Mouse (Mus musculus): ENCODE data around the gene Fbln5. TPM values are rescaled to one million over a fixed set of nuclear protein-coding genes. Genes with fewer than 3 reads are reported as not detected.

Gene Fbln5
- polyA plus RNA-seq, 2 experiments = 2.2 to 3.8 TPM

GRCm38 (mm10) chr12:101801051-101801450 is 17.8 kb downstream of the Fbln5 start:
- no peak overlapping the region for H3K9ac ChIP-seq (replicated peaks)
- H3K27ac ChIP-seq = no peak overlapping the region
- H3K36me3 ChIP-seq (replicated peaks; ENCODE audit: control insufficient read depth, insufficient read depth, low read depth) = no peaks in the 10 kb centered on the region
- WGBS (ENCODE audit: insufficient replicate concordance) = 41% methylated on average over 3 of the region's 3 CpGs
- H3K27me3 ChIP-seq (ENCODE audit: control insufficient read depth, insufficient read depth, low read length) = no peaks in the 10 kb centered on the region
- H3K4me3 ChIP-seq (ENCODE audit: insufficient read depth in 1 of 2, low read depth in 2 of 2, low read length in 2 of 2) = no peak overlapping the region
- no peaks in the 10 kb centered on the region for H3K9me3 ChIP-seq (ENCODE audit: control insufficient read depth, low read length)
- H3K4me1 ChIP-seq (replicated peaks; ENCODE audit: control insufficient read depth in 2 of 2, insufficient read depth in 2 of 2, low read length in 1 of 2) = no peaks in the 10 kb centered on the region
- no peak for DNase-seq (ENCODE audit: low read depth in 3 of 3, low spot score in 3 of 3)
- ATAC-seq (ENCODE audit: insufficient read depth) = no peak
- TF ChIP-seq CTCF (IDR thresholded peaks at IDR 0.05; ENCODE audit: low read depth) (no peak), EP300 (IDR thresholded peaks at IDR 0.05; ENCODE audit: low read depth) (no peak)
- no peak overlapping the region for H3K4me2 ChIP-seq (ENCODE audit: low read depth)

GRCm38 (mm10) chr12:101798189-101798922 is 20.5 kb downstream of the Fbln5 start:
- Histone ChIP-seq H3K27me3 (ENCODE audit: control insufficient read depth, insufficient read depth, low read length) (no peaks in the 10 kb centered on the region), H3K4me2 (ENCODE audit: low read depth) (no peak overlapping the region), H3K4me3 (ENCODE audit: insufficient read depth in 1 of 2, low read depth in 2 of 2, low read length in 2 of 2) (no peak overlapping the region), H3K9ac (replicated peaks) (no peak overlapping the region), H3K36me3 (replicated peaks; ENCODE audit: control insufficient read depth, insufficient read depth, low read depth) (no peaks in the 10 kb centered on the region), H3K9me3 (ENCODE audit: control insufficient read depth, low read length) (no peaks in the 10 kb centered on the region), H3K4me1 (replicated peaks; ENCODE audit: control insufficient read depth in 2 of 2, insufficient read depth in 2 of 2, low read length in 1 of 2) (0 out of 4 replicates have a peak, but pooled peaks cover 0 to 3% of the 10 kb centered on the region in 2 experiments), H3K27ac (no peak overlapping the region)
- no peak for ATAC-seq (ENCODE audit: insufficient read depth)
- TF ChIP-seq CTCF (IDR thresholded peaks at IDR 0.05; ENCODE audit: low read depth) (no peak), EP300 (IDR thresholded peaks at IDR 0.05; ENCODE audit: low read depth) (no peak)
- 55% methylated on average over 7 of the region's 7 CpGs for WGBS (ENCODE audit: insufficient replicate concordance)
- no peak for DNase-seq (ENCODE audit: low read depth in 3 of 3, low spot score in 3 of 3)

DNA sequence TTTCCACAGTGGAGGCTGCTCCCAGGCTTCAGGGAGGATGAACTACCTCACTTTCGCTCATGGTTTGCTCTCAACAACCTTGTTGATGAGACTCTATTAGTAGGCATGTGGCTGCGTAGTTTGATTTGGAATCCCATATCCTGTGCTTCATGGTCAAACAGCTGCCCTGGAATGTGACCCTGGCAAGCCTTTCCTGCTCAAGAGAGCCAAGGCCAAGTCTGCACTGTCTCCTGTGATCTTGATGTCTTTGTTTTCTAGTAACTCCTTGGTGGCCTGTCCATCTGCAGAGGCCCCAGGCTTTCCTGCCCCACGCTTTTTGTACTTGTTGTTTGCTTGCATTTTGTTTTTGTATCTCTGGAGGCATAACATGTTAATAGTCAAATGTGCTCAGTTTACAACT is 24.4 kb downstream of the Fbln5 start:
- 54% methylated on average over 3 of the region's 3 CpGs for WGBS (ENCODE audit: insufficient replicate concordance)
- no peak for DNase-seq (ENCODE audit: low read depth in 3 of 3, low spot score in 3 of 3)
- Histone ChIP-seq H3K36me3 (replicated peaks; ENCODE audit: control insufficient read depth, insufficient read depth, low read depth) (no peaks in the 10 kb centered on the region), H3K4me1 (replicated peaks; ENCODE audit: control insufficient read depth in 2 of 2, insufficient read depth in 2 of 2, low read length in 1 of 2) (0 out of 4 replicates have a peak, but pooled peaks cover 0 to 3% of the 10 kb centered on the region in 2 experiments), H3K4me3 (ENCODE audit: insufficient read depth in 1 of 2, low read depth in 2 of 2, low read length in 2 of 2) (no peak overlapping the region), H3K4me2 (ENCODE audit: low read depth) (no peak overlapping the region), H3K27ac (no peak overlapping the region), H3K9ac (replicated peaks) (no peak overlapping the region), H3K9me3 (ENCODE audit: control insufficient read depth, low read length) (no peaks in the 10 kb centered on the region), H3K27me3 (ENCODE audit: control insufficient read depth, insufficient read depth, low read length) (no peaks in the 10 kb centered on the region)
- no peak for ATAC-seq (ENCODE audit: insufficient read depth)
- TF ChIP-seq EP300 (IDR thresholded peaks at IDR 0.05; ENCODE audit: low read depth) (no peak), CTCF (IDR thresholded peaks at IDR 0.05; ENCODE audit: low read depth) (no peak)

GRCm38 (mm10) chr12:101793221-101793621 is 25.6 kb downstream of the Fbln5 start:
- no peak overlapping the region for H3K27ac ChIP-seq
- no peaks in the 10 kb centered on the region for H3K9me3 ChIP-seq (ENCODE audit: control insufficient read depth, low read length)
- DNase-seq (ENCODE audit: low read depth in 3 of 3, low spot score in 3 of 3) = no peak
- no peaks in the 10 kb centered on the region for H3K27me3 ChIP-seq (ENCODE audit: control insufficient read depth, insufficient read depth, low read length)
- H3K9ac ChIP-seq (replicated peaks) = no peak overlapping the region
- 0 out of 4 replicates have a peak, but pooled peaks cover 0 to 3% of the 10 kb centered on the region in 2 experiments for H3K4me1 ChIP-seq (replicated peaks; ENCODE audit: control insufficient read depth in 2 of 2, insufficient read depth in 2 of 2, low read length in 1 of 2)
- H3K36me3 ChIP-seq (replicated peaks; ENCODE audit: control insufficient read depth, insufficient read depth, low read depth) = no peaks in the 10 kb centered on the region
- no peak for TF ChIP-seq EP300 (IDR thresholded peaks at IDR 0.05; ENCODE audit: low read depth)
- no peak for TF ChIP-seq CTCF (IDR thresholded peaks at IDR 0.05; ENCODE audit: low read depth)
- H3K4me2 ChIP-seq (ENCODE audit: low read depth) = no peak overlapping the region
- WGBS (ENCODE audit: insufficient replicate concordance) = 58% methylated on average over 5 of the region's 5 CpGs
- no peak overlapping the region for H3K4me3 ChIP-seq (ENCODE audit: insufficient read depth in 1 of 2, low read depth in 2 of 2, low read length in 2 of 2)
- ATAC-seq (ENCODE audit: insufficient read depth) = no peak

- 73% methylated on average over 4 of the region's 4 CpGs for WGBS (ENCODE audit: insufficient replicate concordance)
- Histone ChIP-seq H3K4me2 (ENCODE audit: low read depth) (no peak overlapping the region), H3K27me3 (ENCODE audit: control insufficient read depth, insufficient read depth, low read length) (no peaks in the 10 kb centered on the region), H3K9me3 (ENCODE audit: control insufficient read depth, low read length) (no peaks in the 10 kb centered on the region), H3K36me3 (replicated peaks; ENCODE audit: control insufficient read depth, insufficient read depth, low read depth) (no peaks in the 10 kb centered on the region), H3K27ac (no peak overlapping the region), H3K9ac (replicated peaks) (no peak overlapping the region), H3K4me3 (ENCODE audit: insufficient read depth in 1 of 2, low read depth in 2 of 2, low read length in 2 of 2) (no peak overlapping the region), H3K4me1 (replicated peaks; ENCODE audit: control insufficient read depth in 2 of 2, insufficient read depth in 2 of 2, low read length in 1 of 2) (0 out of 4 replicates have a peak, but pooled peaks cover 0 to 3% of the 10 kb centered on the region in 2 experiments)
- TF ChIP-seq EP300 (IDR thresholded peaks at IDR 0.05; ENCODE audit: low read depth) (no peak), CTCF (IDR thresholded peaks at IDR 0.05; ENCODE audit: low read depth) (no peak)
- DNase-seq (ENCODE audit: low read depth in 3 of 3, low spot score in 3 of 3) (no peak), ATAC-seq (ENCODE audit: insufficient read depth) (no peak)
These were observed 26.2 kb downstream of the Fbln5 start for GRCm38 (mm10) chr12:101792684-101793083.

All from liver, embryonic 14.5 days (tissue).